Mouse (Mus musculus) C2C12 (cell line): ENCODE measurements around the gene Erich3.

ENCODE experiments used
- CTCF ChIP-seq: IDR thresholded peaks from one replicate; pipeline ENCODE4 v1.5.1; 2011; ENCODE audit not compliant: control insufficient read depth, insufficient read depth, insufficient read length
- MAX ChIP-seq: IDR thresholded peaks from one replicate; pipeline ENCODE4 v1.6.1; 2011; ENCODE audit warnings: mild to moderate bottlenecking, control low read depth
- MYOG ChIP-seq: IDR thresholded peaks from one replicate; pipeline ENCODE4 v1.6.1; 2011; ENCODE audit not compliant: control insufficient read depth, insufficient read length; ENCODE audit errors: extremely low read depth
- USF1 ChIP-seq: IDR thresholded peaks from one replicate; pipeline ENCODE4 v1.6.1; 2011; ENCODE audit warnings: low read depth, mild to moderate bottlenecking, control low read depth, moderate library complexity

DNA sequence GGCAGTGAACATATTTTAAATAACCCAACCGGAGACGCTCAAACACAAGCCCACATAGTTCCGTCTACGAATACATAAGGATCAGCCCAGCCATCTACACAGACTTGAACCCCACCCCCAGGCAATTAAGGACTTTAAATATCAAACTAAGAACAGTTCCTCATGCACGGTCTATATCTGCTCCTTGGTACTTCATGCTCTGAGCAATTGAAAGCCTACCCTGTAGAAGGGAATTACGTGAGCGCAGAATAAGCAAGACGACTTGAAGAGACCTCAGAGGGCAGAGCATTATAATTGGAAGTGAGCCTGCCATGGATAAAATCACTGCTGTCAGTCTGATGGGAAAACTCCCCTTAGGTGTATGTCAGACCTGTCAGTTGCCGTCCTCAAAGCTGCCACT is 122.7 kb downstream of the Erich3 start:
- TF ChIP-seq CTCF, result no peak
- no peak for TF ChIP-seq USF1
- TF ChIP-seq MAX, result no peak
- TF ChIP-seq MYOG, result no peak
